Mouse (Mus musculus): ENCODE measurements at regions not wholly inside any gene's neighbourhood (a gene's known extent, or its start where the extent isn't known, plus 50 kb on each side); places are given as distances from the start of the nearest gene placed in this dataset.

DNA sequence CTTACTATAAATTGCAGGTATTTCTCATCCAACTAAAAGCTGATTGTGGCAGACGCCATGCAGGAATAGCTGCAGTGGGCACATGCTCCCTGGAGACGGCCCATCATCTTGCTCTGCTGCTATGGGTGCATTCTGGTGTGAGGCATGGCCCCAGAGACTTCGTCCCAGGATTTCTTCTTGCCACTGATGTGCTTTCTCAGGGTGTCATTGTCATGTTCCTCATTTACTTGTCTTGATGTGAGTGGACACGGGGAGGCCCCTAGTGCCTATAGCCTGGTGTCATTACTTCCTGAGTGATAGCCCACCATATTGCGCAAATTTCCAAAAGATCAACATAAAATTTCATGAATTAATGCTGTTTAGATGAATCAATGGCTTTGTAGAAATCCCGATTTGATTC, 336.5 kb downstream of the Gm49356 start:
- TF ChIP-seq CTCF (IDR thresholded peaks at IDR 0.05; ENCODE audit: low read depth), result no peak
- TF ChIP-seq EP300 (IDR thresholded peaks at IDR 0.05; ENCODE audit: low read depth), result no peak
